Mouse (Mus musculus): Measurements from ENCODE around the gene Gzmd.
"Not testable (repeated sequence)": the region's sequence is repeated elsewhere in the genome, so short reads cannot be mapped to it uniquely, and the experiment has no call there.

Gzmd gene

GRCm38 (mm10) chr14:56132508-56132907 is at the start of gene Gzmd:
TSS of gene Gzmd (minus strand) at chr14:56132608.
- DNase-seq (ENCODE audit: low spot score) = not testable (repeated sequence)

DNA sequence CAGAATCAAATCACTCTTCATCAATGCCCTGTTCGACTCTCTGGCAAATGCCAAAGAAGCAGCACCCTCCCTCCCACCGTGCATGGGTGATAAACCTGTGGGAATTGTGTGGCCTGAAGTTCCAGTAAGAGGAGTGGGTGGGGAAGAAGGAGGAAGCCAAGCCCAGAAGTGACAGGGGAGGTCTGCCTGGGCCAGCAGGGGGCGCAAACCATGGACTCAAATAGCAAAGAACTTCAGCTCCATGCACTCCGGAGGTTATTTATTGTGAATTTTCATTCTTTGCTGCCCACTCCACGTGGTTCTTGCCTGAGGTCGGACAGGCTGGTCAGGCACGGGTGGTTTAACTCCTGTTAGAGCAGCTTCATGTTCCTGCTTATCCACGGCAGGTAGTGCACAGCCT is 45.2 kb upstream of the Gzmd start:
- not testable (repeated sequence) for DNase-seq (ENCODE audit: low spot score)

GRCm38 (mm10) chr14:56174499-56174898 is 42.1 kb upstream of the Gzmd start, which contains the start of gene Gzmn:
TSS of gene Gzmn (minus strand) at chr14:56174599.
- no peak for DNase-seq (ENCODE audit: low spot score)

GRCm38 (mm10) chr14:56173396-56173795 is 41.0 kb upstream of the Gzmd start:
- DNase-seq (ENCODE audit: low spot score) = no peak

DNA sequence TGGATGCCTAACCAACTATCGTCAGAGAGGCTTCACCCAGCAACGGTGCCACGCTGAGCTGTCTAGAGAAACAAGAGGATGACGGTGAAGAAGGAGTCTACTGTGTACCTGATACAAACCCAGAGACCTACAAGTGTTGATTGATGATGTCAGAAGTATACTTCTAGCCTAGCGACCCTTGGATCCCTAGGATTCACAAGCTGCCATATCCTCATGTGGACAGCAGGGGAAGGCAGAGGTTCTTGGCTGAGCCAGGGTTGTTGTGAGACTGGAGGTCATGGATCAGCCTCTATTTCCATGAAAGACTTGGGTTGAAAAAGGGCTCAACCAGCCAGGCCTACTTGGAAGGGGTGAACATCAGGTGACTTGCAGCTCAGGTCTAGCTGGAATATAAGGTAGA is 40.3 kb upstream of the Gzmd start:
- no peak for DNase-seq (ENCODE audit: low spot score)

GRCm38 (mm10) chr14:56168009-56168408 is 35.6 kb upstream of the Gzmd start:
- peak; percentile 14 for DNase-seq (ENCODE audit: low spot score)

DNA sequence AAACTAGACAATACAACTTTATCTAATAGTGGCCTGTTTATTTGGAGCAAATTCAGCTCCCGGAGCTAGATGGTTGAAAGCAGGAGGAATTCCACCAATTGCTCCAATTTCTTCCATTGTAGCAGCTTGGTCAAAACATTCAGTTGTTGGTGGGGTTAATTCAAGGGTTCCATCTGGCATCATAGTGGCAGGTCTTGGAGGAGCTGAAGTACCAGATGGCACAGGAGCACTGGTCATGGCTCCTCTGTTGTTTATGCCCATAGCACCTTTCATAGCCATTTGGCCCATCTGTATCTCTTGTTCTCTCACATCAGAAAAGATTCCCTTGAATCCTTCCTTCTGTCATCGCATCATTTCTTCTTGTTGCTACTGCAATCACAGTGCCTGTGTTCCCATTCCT is 29.7 kb upstream of the Gzmd start:
- DNase-seq (ENCODE audit: low spot score) = no peak

- DNase-seq (ENCODE audit: low spot score) = not testable (repeated sequence)
These were observed 27.1 kb upstream of the Gzmd start, which contains the start of gene Gzmg for GRCm38 (mm10) chr14:56159479-56159878. TSS of gene Gzmg (minus strand) at chr14:56159579.

DNA sequence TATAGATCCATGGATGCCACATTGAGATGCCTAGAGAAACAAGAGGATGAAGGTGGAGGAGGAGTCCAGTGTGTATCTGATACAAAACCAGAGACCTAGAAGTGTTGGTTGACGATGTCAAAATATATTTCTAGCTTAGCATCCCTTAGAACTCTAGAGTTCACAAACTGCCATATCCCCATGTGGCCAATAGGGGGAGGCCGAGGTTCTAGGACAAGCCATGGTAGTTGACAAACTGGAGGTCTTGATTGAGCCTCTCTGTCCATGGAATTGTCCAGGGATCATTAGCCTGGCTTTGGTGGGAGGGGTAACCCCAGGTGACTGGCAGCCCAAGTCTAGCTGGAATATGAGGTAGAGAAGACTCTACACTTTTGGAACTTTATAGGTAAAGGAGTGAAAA is 22.9 kb upstream of the Gzmd start:
- no peak for DNase-seq (ENCODE audit: low spot score)

DNA sequence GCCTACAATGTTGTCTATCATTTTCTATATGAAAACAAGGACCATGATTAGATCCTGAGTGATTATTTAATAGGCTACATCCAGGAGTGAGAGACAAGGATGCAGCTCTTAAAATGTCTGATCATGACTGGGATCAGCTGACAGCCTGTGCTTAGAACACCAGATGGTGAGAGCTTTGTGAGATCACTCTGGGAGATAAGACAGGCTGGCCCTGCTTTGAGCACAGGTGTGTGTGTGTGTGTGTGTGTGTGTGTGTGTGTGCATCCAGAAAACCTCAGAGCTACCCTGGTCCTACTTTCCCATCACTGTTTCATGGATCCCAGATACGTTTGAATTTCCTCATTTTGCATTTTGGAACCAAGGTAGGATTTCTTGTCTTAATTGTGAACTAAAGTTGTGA is 1.3 kb upstream of the Gzmd start:
- DNase-seq (ENCODE audit: low spot score) = not testable (repeated sequence)

- DNase-seq (ENCODE audit: low spot score) = no peak
These were observed 4.1 kb downstream of the Gzmd start for GRCm38 (mm10) chr14:56128341-56128740.

DNA sequence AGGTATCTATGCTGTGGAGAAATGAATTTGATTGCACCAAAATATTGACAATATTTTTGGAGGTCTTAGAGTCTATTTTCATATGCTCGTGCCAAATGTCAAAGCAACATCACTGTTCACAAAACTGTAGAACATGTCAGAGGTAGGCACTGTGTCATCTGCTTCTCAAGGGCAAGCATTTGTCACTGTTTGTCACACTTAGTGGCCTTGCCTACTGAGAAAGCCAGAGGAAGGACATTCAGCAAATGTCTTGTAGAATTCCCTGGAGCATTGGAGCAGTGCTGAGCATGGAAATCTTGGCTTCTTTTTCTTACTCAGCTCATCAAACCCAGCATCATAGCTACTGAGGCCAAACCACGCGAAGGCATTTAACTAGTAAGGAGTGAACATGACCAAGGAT is 8.9 kb downstream of the Gzmd start:
- DNase-seq (ENCODE audit: low spot score) = no peak

DNA sequence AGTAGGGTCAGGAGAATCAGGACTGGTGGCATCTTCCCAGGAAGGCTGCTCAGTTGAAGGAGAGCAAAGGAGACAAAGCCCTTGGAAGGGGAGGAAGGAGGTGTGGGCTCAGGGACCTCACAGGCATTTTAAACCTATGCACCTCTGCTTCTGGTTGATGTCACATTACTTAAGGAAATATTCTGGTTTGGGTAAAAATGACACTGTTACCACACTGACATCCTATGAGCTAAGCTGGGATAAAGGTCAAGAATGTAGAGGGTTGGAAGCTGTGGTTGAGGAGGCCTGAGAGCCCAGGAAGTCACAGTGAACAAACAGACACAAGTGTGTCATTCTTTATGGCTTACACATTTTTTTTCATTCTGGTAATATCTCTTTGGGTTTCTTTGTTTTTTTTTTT is 11.9 kb downstream of the Gzmd start, which contains the start of gene Gzme:
TSS of gene Gzme (minus strand) at position 101 of the 400 bp plus-strand sequence.
- no peak for DNase-seq (ENCODE audit: low spot score)

DNA sequence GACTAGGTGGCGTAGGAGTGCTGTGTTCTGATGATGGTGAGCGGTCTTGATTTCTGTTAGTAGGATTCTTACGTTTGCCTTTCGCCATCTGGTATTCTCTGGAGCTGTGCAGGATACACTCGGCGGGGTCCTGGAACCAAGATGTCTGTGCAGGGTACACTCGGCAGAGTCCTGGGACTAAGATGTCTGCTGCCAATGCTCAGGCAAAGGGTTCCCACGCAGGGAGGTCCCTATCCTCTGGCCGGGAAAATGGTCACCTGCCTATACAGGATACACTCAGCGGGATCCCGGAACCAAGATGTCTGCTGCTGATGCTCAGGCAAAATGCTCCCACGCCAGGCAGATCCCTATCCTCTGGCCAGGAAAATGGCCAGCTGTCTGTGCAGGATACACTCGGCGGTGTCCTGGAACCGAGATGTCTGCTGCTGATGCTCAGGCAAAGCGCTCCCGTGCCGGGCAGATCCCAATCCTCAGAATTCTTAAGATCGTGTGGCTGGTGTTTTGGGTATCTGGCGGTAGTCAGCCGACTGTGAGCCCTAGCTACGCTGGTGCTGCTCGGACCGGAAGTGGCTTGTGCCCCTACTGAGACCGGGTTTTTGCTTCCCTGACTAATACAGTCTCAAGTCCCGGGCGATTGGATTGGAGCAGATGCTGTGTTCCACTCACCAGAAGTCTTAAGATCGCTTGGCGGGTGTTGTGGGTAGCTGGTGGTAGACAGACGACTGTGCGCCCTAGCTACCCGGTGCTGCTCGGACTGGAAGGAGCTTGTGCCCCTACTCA is 16.7 kb downstream of the Gzmd start:
- DNase-seq (ENCODE audit: low spot score) = not testable (repeated sequence)

GRCm38 (mm10) chr14:56105447-56106180 is 26.8 kb downstream of the Gzmd start:
- DNase-seq (ENCODE audit: low spot score) = no peak

GRCm38 (mm10) chr14:56105016-56105415 is 27.4 kb downstream of the Gzmd start:
- no peak for DNase-seq (ENCODE audit: low spot score)

- no peak for DNase-seq (ENCODE audit: low spot score)
These were observed 29.0 kb downstream of the Gzmd start for GRCm38 (mm10) chr14:56103452-56103851.

GRCm38 (mm10) chr14:56102386-56102785 is 30.0 kb downstream of the Gzmd start, which contains the start of gene Ctsg:
TSS of gene Ctsg (minus strand) at chr14:56102574.
- no peak for DNase-seq (ENCODE audit: low spot score)

DNA sequence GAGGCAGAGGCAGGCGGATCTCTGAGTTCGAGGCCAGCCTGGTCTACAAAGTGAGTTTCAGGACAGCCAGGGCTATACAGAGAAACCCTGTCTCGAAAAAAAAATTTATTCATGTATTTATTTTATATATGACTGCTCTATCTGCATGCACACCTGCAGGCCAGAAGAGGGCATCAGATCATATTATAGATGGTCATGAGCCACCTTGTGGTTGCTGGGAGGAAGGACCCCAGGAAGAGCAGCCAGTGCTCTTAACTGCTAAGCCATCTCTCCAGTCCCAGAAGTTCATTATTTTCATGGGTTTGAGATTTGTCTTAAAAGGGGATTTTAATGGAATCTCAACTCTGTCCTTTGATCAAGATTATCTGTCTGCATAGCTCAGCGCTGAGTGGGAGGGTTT is 33.5 kb downstream of the Gzmd start:
- no peak for DNase-seq (ENCODE audit: low spot score)

- no peak for DNase-seq (ENCODE audit: low spot score)
These were observed 34.8 kb downstream of the Gzmd start for GRCm38 (mm10) chr14:56097597-56097996.

GRCm38 (mm10) chr14:56093353-56093752 is 39.1 kb downstream of the Gzmd start:
- DNase-seq (ENCODE audit: low spot score) = no peak

DNA sequence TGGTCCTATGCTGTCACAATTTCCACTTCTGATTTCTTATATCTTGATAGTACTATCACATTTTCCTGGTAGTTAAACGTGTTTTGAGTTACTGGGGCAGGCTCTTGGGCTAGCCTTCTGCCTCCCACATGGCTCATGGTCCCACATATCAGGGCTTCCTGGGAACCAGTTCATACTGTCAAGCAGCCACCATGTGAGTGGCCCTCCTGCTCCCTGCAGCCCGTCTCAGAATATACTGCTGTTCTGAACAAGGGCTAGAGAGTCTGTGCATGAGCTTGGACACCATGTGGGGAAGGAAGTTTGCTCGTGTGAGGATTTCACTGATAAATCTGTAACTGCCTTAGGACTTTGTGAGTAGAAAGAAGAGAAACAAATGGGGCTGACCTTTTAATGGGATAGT is 45.7 kb downstream of the Gzmd start:
- DNase-seq (ENCODE audit: low spot score) = no peak

DNA sequence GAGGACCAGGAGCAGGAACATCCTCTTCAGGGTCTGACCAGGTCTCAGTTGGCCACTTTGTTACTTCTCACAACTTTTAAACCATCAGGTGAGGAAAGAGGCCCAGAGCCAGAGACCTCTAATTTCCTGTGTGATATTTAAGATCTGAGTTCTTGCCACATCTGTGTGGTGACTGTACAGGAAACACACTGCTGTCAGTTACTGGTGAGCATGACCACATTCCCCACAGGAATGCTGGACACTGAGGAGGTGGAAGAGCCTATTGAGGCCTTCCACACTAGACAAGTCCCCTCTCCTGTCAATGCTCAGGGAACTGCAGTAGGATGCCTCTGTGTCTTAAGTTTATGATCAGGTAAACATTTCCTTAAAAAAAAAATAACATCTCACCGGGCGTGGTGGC is 47.2 kb downstream of the Gzmd start, which contains the start of gene Mcpt8:
TSS of gene Mcpt8 (minus strand) at position 107 of the 400 bp plus-strand sequence.
- DNase-seq (ENCODE audit: low spot score) = no peak
